Mouse (Mus musculus): ENCODE measurements at regions not wholly inside any gene's neighbourhood (a gene's known extent, or its start where the extent isn't known, plus 50 kb on each side); places are given as distances from the start of the nearest gene placed in this dataset.

DNA sequence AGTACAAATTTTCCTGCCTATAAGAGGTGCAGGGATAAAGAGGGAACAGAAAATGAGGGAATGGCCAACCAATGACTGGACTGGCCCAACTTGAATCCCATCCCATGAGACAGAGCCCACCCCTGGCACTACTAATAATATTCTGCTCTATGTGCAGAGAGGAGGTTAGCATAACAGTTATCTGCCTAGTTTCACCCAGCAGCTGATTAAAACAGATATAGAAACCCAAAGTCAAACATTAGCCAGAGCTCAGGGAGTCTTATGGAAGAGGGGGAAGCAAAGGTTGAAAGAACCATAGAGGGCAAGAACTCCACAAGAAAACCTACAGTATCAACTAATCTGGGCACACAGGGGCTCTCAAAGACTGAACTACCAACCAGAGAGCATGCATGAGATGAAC is 138.9 kb upstream of the Sox11 start:
- DNase-seq (ENCODE audit: low read depth), result no peak
- TF ChIP-seq CTCF (IDR thresholded peaks at IDR 0.05; ENCODE audit: borderline replicate concordance, extremely low read depth, insufficient read depth, insufficient read length) (no peak), POLR2A (IDR thresholded peaks at IDR 0.05; ENCODE audit: borderline replicate concordance, extremely low read depth, insufficient read depth, insufficient read length, poor library complexity, severe bottlenecking) (no peak)

DNA sequence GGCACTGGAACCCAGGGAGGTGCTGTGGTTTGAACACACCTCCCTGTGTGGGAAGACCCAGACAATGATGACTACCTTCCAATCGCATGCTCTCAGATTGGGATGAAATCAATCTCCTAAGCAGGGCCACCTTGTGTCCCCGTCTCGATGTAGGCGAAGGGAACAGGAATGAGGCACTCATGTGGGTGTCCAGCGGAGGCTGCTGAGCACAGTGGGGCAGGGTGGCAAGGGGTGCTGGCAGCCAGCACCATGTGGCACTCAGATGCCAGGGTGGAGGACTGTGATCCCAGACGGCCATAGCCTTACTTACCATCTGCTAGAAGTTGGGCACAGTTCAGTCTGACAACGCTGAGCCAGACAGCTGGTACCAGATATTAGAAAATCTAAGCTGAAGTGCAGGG is 137.2 kb upstream of the Sox11 start:
- TF ChIP-seq CTCF (IDR thresholded peaks at IDR 0.05; ENCODE audit: borderline replicate concordance, extremely low read depth, insufficient read depth, insufficient read length) (no peak), POLR2A (IDR thresholded peaks at IDR 0.05; ENCODE audit: borderline replicate concordance, extremely low read depth, insufficient read depth, insufficient read length, poor library complexity, severe bottlenecking) (no peak)
- peak; percentile 77 for DNase-seq (ENCODE audit: low read depth)

DNA sequence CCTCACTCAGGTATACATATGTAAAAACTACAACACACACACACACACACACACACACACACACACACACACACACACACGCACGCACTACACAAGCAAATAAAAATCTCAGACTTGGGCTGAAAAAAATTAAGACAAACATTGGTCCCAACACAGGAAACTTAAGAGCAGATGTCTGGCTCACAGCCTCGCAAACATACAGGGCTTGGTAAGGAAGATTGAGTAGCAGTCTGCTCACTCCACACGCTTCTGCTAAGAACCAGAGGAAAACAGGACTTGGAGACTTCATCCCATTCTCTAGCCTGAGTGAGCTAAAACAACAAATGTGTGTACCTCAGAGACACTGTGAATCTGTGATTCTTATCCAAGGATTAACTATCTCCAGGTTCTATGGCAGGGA is 132.3 kb upstream of the Sox11 start:
- peak; percentile 72 for DNase-seq (ENCODE audit: low read depth)
- TF ChIP-seq POLR2A (IDR thresholded peaks at IDR 0.05; ENCODE audit: borderline replicate concordance, extremely low read depth, insufficient read depth, insufficient read length, poor library complexity, severe bottlenecking) (no peak), CTCF (IDR thresholded peaks at IDR 0.05; ENCODE audit: borderline replicate concordance, extremely low read depth, insufficient read depth, insufficient read length) (no peak)

DNA sequence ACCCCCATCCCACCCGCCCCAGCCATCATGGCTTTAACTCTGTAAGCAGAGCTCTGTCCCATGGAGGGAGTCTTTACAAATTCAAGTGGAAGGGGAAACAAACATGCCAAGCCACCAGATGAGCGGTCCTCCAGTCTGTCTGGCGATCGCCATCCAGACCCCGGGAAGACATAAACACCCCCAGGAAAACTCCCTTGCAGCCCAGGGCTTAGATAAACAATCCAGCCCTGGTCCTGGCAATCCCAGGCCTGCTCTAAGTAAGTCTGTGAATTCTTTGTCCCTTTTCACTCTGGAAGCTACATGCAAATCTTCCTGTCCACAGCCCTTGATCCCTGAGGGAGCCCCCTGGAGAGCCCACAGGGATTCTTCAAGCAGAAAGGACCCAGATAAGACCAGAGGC is 129.2 kb upstream of the Sox11 start:
- TF ChIP-seq CTCF (IDR thresholded peaks at IDR 0.05; ENCODE audit: borderline replicate concordance, extremely low read depth, insufficient read depth, insufficient read length) (no peak), POLR2A (IDR thresholded peaks at IDR 0.05; ENCODE audit: borderline replicate concordance, extremely low read depth, insufficient read depth, insufficient read length, poor library complexity, severe bottlenecking) (no peak)

DNA sequence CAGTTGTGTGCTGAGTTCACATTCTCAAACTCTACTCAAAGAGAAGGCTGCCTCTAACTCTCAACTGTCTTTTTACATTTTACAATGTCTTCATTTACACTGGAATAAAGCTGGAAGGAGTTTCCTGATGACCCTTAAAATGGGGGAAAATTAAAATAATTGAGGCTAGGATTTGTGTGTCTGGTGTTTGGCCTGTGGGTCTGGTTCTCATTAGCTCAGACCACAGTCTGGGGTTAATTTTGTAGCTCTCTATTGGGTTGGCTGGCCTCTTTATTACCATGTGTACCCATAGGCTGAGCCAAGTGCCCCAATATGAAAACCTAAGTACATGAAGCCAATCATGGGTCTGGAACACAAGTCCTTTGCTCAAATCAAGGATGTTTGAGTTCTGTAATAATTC is 128.0 kb upstream of the Sox11 start:
- no peak for DNase-seq (ENCODE audit: low read depth)
- no peak for TF ChIP-seq POLR2A (IDR thresholded peaks at IDR 0.05; ENCODE audit: borderline replicate concordance, extremely low read depth, insufficient read depth, insufficient read length, poor library complexity, severe bottlenecking)
- TF ChIP-seq CTCF (IDR thresholded peaks at IDR 0.05; ENCODE audit: borderline replicate concordance, extremely low read depth, insufficient read depth, insufficient read length), result no peak

More for the DNA sequence above, 129.2 kb upstream of the Sox11 start:
- DNase-seq (ENCODE audit: low read depth), result no peak

DNA sequence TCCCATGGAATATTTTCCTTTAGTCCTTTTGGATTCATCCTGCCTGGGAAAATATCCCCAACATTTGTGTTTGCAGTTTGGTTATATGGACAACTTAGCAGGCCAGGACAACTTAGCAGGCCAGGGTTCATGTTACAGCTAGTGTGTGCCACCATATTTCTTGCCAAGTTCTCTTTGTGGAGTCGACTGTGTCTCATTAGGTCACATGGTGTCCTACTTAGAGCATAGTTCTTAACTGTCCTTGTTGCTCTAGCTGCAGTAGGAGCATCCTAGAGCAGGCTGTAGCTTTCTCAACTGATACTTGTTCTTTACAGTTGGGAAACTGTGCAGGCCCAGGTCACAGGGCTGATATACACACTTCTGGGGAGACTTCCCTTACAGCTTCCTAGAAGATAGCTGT is 126.4 kb upstream of the Sox11 start:
- no peak for DNase-seq (ENCODE audit: low read depth)
- TF ChIP-seq POLR2A (IDR thresholded peaks at IDR 0.05; ENCODE audit: borderline replicate concordance, extremely low read depth, insufficient read depth, insufficient read length, poor library complexity, severe bottlenecking) (no peak), CTCF (IDR thresholded peaks at IDR 0.05; ENCODE audit: borderline replicate concordance, extremely low read depth, insufficient read depth, insufficient read length) (no peak)

DNA sequence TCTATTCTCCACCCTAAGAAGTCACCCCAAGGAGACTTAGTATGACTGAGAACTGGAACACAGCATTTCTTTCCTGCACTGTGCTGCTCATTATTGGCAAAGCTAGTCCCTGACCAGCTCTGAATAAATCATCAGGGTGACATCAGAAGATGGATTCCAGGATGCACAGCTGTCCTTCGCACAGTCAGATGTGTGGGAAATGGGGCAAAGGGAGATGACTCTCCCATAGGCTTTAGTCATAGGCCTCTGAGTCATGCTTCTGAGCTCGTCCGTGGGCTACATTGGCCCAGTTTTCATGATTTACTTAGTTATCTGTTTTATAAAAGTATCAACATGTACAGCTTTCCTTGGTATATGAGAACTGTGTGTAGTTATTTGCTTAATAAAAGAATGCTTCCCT is 125.8 kb upstream of the Sox11 start:
- no peak for TF ChIP-seq CTCF (IDR thresholded peaks at IDR 0.05; ENCODE audit: borderline replicate concordance, extremely low read depth, insufficient read depth, insufficient read length)
- TF ChIP-seq POLR2A (IDR thresholded peaks at IDR 0.05; ENCODE audit: borderline replicate concordance, extremely low read depth, insufficient read depth, insufficient read length, poor library complexity, severe bottlenecking), result no peak
- no peak for DNase-seq (ENCODE audit: low read depth)

DNA sequence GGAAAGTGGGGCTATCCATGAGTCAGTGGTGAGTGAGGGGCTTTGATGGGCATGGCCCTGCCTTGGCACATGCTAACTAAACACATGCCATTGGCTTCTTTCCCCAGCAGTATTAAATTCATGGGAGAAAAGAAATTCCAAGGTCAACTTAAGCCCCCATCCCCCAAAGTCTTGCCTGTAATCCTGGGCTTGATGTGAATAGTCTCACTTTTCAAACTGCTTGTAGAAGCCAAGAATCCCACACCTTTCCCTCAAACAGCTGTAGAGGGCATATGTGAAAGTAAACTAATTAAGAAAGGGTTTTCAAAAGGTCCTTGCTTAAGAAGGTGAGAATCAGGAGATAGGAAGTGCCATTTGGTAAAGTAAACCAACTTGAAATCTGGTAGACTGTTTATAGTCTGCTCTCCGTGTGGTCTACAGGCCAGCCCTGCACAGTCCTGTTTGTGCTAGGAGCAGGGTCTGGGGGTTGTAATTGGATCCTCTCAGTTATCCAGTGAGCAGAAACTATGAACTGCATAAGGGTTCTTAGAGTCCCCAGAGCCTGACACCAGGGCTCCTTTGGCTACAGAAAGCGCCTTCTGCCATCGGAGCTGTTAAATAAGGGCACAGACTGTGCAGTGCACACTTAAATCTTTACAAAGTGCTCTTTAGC is 123.3 kb upstream of the Sox11 start:
- TF ChIP-seq POLR2A (IDR thresholded peaks at IDR 0.05; ENCODE audit: borderline replicate concordance, extremely low read depth, insufficient read depth, insufficient read length, poor library complexity, severe bottlenecking) (no peak), CTCF (IDR thresholded peaks at IDR 0.05; ENCODE audit: borderline replicate concordance, extremely low read depth, insufficient read depth, insufficient read length) (no peak)
- DNase-seq (ENCODE audit: low read depth), result peak; percentile 66

DNA sequence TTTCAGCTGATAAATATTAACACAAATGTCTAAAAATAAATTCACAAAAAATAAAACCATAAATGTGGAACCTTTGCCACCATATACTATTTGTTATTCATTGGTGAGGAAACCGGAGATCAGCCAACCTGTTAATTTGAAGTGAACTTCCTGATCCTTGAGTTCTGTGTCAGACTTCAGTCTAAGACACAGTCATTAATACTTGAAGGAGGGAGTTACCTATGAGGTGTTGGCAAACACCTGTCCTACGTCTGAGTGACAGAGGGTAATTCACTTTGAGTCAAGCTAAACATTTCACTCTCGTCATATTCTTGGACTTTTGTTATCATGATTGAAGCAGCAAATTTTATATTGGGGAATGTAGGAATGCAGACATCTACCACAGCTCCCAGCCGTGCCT is 116.3 kb upstream of the Sox11 start:
- DNase-seq (ENCODE audit: low read depth), result no peak
- no peak for TF ChIP-seq POLR2A (IDR thresholded peaks at IDR 0.05; ENCODE audit: borderline replicate concordance, extremely low read depth, insufficient read depth, insufficient read length, poor library complexity, severe bottlenecking)
- no peak for TF ChIP-seq CTCF (IDR thresholded peaks at IDR 0.05; ENCODE audit: borderline replicate concordance, extremely low read depth, insufficient read depth, insufficient read length)

DNA sequence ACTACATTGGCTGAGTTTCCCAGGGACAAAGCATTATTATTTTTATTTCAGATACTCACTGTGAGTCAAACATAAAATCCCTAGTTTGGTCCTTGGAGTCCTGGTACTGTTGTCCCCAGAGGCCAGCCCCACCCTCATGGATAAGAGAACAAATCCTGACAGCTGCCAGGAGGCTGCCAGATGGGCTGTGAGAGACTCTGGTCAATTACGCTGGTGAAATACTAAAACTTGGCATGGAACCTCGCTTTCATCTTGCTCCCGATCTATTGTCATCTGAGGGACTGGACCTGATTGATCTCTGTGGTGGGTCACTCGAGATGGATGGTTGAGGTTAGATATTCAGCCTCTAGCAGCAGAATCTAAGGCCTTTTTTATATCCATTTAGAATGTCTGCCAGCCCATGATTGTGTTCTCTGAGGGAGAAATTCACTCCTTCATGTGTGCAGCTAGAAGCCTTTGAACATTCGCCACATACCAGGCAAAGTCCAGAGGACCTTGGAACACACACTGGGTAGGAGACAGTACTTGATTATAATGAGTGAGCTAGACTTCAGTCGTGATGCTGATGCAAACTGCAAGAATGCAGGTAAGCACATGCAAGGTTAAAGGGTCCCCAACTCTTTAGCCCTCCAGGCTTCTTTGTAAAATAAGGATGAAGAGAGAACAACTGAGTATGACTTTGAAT is 95.4 kb upstream of the Sox11 start:
- TF ChIP-seq CTCF (IDR thresholded peaks at IDR 0.05; ENCODE audit: borderline replicate concordance, extremely low read depth, insufficient read depth, insufficient read length) (no peak), POLR2A (IDR thresholded peaks at IDR 0.05; ENCODE audit: borderline replicate concordance, extremely low read depth, insufficient read depth, insufficient read length, poor library complexity, severe bottlenecking) (no peak)

DNA sequence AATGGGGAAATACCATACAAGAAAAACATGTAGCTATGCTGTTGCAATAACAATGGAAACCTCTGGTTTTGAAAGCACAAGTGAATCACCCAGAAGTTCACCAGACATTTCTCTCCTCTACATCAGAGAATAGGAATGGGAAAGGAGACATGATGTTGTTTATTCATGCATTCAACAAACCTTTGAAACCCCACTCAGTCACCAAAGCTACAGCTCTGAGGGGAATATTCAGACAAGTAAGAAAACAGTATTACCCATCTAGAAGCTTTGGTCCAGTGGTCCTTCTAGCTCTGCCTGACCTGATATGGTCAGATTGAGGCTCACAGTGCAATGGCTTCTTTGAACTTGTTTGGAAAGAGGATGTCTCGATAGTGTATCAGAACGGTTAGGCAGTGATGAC is 89.0 kb upstream of the Sox11 start:
- no peak for TF ChIP-seq POLR2A (IDR thresholded peaks at IDR 0.05; ENCODE audit: borderline replicate concordance, extremely low read depth, insufficient read depth, insufficient read length, poor library complexity, severe bottlenecking)
- TF ChIP-seq CTCF (IDR thresholded peaks at IDR 0.05; ENCODE audit: borderline replicate concordance, extremely low read depth, insufficient read depth, insufficient read length), result no peak
- no peak for DNase-seq (ENCODE audit: low read depth)

More for the DNA sequence above, 95.4 kb upstream of the Sox11 start:
- peak; percentile 87 for DNase-seq (ENCODE audit: low read depth)
